Mouse (Mus musculus) layer of hippocampus, adult 18-20 months (tissue): ENCODE results near the gene Nfe2l3. TPM values are rescaled to one million over a fixed set of nuclear protein-coding genes. Genes with fewer than 3 reads are reported as not detected.
"Not testable (repeated sequence)": the region's sequence is repeated elsewhere in the genome, so short reads cannot be mapped to it uniquely, and the experiment has no call there.

Experiments
- DNase-seq, 2 experiments: peaks; one replicate each; pipeline ENCODE4 v3.0.0; 2022; ENCODE audit warnings: low spot score in 2 of 2
- long read RNA-seq: library from polyadenylated mRNA; stranded (forward); transcript quantifications from one replicate; pipeline ENCODE4 v2.0.0, GENCODE M21; 2021
- total RNA-seq, 2 experiments: library from RNA; stranded (reverse); gene quantifications; 2 replicates each; pipeline ENCODE4 v1.2.3; 2021

The Nfe2l3 gene
- total RNA-seq = 1 to 10 TPM; 3.2 to 3.7 TPM
- long read RNA-seq, partial matches to known transcripts = 1 of 3 reads
- long read RNA-seq, other reads (novel, unspliced or antisense) = 0 of 3 reads

- DNase-seq = peak; percentile 36 to 45
These were observed at the start of gene Nfe2l3 for GRCm38 (mm10) chr6:51432535-51433397. Gene Nfe2l3 (plus strand): TSS chr6:51432670.

DNA sequence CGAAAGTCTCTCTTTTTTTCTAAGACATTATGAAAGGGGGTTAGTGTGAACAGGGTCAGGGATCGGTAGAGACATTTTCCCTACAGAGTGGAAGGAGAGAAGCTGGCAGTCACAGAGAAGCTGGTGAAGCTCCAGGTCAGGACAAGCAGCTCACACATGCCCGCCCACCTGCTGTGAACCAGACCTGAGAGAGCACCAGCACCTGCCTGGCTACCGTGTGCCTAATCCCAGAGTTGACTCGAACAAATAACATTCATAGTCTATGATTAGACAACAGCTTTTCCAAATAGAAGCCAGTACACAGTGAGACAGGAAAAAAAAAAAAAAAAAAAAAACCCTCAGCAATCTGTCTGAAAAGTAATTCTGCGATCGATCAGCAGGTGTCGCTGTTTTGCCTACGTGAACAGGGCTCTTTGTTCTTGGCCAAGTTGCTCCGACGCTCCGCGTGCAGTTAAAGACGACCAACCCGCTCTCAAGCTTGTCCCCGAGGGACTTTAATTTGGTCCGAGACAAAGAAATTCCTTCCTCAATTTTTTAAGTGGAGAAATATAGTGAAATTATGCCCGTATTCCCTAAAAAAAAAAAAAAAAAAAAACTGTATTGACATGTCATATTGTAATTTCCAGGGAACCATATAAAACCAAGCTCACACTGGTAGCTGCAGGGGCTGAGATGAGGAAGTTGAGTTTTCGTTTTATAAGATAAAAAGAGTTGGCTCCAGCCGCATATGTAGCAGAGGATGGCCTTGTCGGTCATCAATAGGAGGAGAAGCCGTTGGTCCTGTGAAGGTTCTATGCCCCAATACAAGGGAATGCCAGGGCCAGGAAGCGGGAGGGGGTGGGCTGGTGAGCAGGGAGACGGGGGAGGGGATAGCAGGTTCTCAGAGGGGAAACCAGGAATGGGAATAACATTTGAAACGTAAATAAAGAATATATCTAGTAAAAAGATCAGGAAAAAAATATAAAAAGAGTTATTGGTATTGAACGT, 48.4 kb upstream of the Nfe2l3 start:
- peak; percentile 73 to 93 for DNase-seq

GRCm38 (mm10) chr6:51390505-51390904, 42.0 kb upstream of the Nfe2l3 start:
- no peak for DNase-seq

GRCm38 (mm10) chr6:51391816-51392490, 40.5 kb upstream of the Nfe2l3 start:
- no peak for DNase-seq

- DNase-seq = peak in 1 of 2 experiments; percentile 14
These were observed 38.9 kb upstream of the Nfe2l3 start for GRCm38 (mm10) chr6:51393341-51394128.

DNA sequence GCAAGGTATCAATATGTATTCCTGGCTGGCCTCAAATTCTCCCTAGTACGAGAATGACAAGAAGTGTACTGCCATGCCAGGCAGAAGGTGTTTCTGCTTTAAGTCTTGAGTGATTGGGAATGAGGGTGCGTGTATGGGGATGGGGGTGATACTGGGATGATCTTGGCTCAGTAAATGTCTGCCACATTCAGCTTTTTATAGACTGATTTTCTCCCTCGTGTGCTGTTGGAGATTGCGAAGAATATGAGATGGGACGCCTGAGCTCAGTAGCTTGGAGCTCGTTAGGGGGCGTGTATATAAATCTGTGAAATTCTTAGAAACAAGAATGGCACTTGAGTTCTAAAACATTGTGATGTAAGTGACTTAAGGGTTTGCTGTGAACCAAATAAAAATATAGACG, 38.1 kb upstream of the Nfe2l3 start:
- DNase-seq = not testable (repeated sequence)

GRCm38 (mm10) chr6:51394963-51395362, 37.5 kb upstream of the Nfe2l3 start:
- not testable (repeated sequence) for DNase-seq

- DNase-seq = no peak
These were observed 37.0 kb upstream of the Nfe2l3 start for GRCm38 (mm10) chr6:51395486-51395885.

GRCm38 (mm10) chr6:51399113-51399518, 33.4 kb upstream of the Nfe2l3 start:
- no peak for DNase-seq

DNA sequence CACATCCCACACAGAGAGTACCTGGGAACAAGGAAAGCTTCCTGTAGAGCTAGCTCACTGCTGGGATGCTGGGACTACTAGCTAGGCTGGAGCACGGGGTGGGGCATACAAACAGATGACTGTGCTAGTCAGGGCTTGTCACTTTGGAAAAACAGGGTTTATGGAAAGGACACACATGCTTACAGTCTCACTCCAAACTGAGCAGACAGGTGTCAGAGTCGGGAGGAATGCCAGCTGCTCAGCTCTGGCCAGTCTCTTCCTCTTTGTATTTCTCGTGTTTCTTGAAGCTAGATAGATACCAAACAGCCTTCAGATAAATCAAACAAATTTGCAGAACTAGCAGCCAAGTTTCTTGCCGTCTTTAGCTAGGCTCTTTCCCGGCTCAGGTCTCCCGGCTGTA, 31.2 kb upstream of the Nfe2l3 start:
- DNase-seq = no peak

DNA sequence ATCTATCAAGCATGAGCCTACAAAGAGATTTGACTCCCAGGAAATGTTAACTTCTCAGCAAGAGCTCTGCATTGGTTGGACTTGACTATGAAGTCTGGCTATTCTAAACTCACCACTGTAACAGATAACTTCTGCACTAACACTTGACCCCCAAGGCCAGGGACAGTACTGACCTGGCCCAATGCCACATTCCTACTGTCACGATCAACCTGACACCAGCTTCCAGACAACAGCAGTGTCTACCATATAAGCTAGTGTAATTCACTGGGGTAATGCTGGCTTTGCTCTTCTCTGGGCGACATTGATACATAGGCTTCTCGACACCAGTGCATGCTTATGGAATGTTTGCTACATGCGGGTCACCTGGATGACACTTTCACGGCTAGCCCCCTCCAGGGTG, 28.9 kb upstream of the Nfe2l3 start:
- DNase-seq = no peak

DNA sequence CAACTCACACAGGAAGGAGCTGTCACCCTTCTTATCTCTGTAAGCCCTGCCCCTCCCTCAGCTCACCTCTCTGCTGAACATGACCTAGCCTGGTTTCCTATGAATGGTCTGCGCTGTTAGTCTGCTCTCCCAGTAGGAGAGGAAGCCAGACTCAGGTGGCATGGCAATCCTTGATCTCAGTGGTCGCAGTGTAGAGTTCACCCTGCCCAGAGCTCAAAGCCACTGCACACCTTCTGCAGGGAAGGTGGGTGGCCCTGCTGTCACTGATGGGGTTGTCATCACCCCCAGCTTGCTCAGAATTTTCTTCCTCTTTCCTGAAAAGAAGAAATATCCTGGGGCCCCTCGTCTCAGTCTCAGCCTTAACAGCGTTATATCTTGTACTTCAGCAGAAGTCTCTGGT, 28.0 kb upstream of the Nfe2l3 start:
- no peak for DNase-seq

- peak in 1 of 2 experiments; percentile 49 for DNase-seq
These were observed 16.0 kb upstream of the Nfe2l3 start for GRCm38 (mm10) chr6:51416433-51416832.

GRCm38 (mm10) chr6:51417306-51417936, 15.0 kb upstream of the Nfe2l3 start:
- DNase-seq = no peak

DNA sequence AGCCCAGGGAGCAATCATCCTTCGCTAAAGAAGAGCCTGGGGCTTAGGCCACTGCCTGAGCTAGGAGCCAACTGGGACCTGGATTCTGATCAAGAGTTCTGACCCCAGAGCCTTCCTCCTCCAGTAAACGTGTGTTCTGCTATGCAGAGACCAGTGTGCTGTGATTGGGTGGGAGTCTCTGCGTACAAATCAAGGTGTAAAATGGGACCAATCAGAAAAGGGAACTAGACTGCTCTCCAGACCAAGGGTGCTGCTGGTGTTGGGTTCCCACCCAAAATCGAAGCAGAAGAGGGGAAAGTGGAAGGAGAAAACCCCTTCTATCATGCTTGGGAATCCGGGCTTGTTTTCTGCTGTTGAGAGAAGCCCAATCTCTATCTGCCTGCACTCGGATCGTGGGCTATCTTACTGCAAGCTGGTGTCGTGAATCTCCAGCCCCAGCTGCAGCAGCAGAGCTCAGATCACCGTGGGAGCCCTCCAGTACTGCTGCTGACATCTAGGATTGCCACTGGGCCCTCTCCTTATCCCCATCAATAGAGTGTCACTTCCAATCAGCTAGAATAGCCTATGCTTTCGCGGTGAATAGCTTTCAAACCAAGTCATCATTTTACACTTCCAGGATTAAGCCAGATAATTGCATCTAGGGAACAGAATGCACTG, 8.9 kb upstream of the Nfe2l3 start:
- no peak for DNase-seq

GRCm38 (mm10) chr6:51424537-51424936, 7.9 kb upstream of the Nfe2l3 start:
- no peak for DNase-seq

- DNase-seq = no peak
These were observed 1.8 kb downstream of the Nfe2l3 start for GRCm38 (mm10) chr6:51434270-51434669.

GRCm38 (mm10) chr6:51437665-51438064, 5.2 kb downstream of the Nfe2l3 start:
- DNase-seq = no peak

DNA sequence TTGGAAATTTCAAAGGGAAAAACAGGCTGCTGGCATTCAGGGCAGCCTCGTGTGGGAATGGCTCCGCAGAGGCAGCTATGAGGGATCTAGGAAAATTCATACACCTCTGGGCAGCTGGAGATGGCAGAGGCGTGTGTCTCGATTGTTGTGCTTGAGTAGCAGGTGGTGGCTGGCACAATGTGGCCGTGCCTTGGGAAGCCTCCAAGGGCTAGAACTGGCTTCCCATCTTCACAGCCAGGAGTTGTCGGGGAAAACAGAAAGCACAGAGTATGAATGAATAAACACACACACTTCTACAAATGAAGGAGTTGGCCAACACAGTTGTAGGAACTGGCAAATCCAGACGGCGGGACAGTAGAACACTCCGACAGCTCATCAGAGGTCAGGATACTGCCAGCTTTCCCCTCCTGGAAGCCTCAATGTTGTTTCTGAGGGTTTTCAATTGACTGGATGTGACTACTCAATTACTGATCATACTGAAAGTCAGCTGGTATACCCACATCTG, 6.4 kb downstream of the Nfe2l3 start:
- no peak for DNase-seq
